Mouse (Mus musculus): ENCODE data around the gene Babam2. TPM values are rescaled to one million over a fixed set of nuclear protein-coding genes. Genes with fewer than 3 reads are reported as not detected.

The Babam2 gene
- polyA plus RNA-seq, 1 experiment from 2014 or later: 122 TPM

GRCm38 (mm10) chr5:32078986-32079385 is 381.5 kb downstream of the Babam2 start:
- POLR2A ChIA-PET: no interaction called here
- no peaks in the 10 kb centered on the region for H3K27me3 ChIP-seq
- ATAC-seq (no peak), DNase-seq (ENCODE audit: low read depth, low spot score) (no peak)
- no peak for TF ChIP-seq CTCF (IDR thresholded peaks at IDR 0.05)
- CTCF ChIA-PET: no interaction called here
- in situ Hi-C loops (cut with MboI; ENCODE audit: low pct_unique_long_range_greater_than_20kb): no loop called here

DNA sequence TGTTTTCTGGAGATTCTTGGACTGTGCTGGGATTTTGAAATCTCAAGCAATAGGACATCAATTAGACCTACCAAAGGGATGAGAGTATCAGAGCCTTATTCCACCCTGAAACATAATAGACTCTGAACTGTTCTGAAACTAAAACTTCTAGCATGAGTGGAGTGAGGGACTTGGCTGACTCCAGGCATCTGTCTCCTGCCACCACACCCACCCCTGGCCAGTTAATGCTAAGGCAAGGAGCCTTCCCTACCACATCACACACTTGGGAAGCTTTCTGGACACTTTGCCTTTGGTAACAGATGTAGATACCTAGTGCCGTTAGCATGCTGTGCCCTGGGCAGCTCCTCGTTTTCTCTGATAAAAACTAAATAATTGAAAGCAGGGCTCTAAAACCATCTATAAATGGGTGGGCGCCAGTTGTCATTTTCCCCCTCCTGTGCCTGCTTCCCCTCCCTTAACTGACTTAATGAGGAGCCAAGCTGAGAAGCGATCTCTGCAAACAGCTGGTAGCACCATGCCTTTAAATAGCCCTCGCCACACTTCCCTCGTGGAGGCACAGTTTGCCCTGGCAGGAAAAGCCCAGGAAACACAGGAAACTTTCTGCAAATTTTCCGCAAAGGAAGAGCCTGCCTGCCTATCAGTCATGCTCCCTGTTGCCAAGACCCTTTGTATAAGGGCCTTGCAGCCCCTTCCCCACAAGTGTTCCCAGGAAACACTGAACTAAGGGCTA is 383.2 kb downstream of the Babam2 start:
- H3K27me3 ChIP-seq: no peaks in the 10 kb centered on the region
- in situ Hi-C loops (cut with MboI; ENCODE audit: low pct_unique_long_range_greater_than_20kb): no loop called here
- no peak for ATAC-seq
- CTCF ChIA-PET: no interaction called here
- no peak for DNase-seq (ENCODE audit: low read depth, low spot score)
- no peak for TF ChIP-seq CTCF (IDR thresholded peaks at IDR 0.05)
- POLR2A ChIA-PET: no interaction called here

DNA sequence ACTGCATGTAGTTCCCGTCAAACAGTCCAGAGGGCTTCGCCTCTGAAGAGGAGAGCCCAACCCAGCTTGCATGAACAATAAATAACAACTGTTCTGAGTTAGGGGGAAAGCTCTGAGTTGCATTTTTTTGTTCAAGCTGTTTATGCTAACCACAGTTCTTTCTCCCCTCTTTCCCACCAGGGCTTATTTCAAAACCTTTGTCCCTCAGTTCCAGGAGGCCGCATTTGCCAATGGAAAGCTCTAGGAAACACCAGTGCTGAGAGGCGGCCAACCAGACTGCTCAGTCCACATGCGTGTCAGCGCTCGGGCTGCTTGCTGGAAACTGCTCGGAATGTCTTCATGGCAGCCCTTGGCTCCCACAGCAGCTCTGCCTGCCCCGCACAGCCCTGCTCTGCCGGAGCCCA is 386.9 kb downstream of the Babam2 start:
- in situ Hi-C loops (cut with MboI; ENCODE audit: low pct_unique_long_range_greater_than_20kb): no loop called here
- DNase-seq (ENCODE audit: low read depth, low spot score): no peak
- ATAC-seq: no peak
- ChIA-PET CTCF (interaction anchor here (1.0 to 1.4 kb wide), 3 partner anchors 8 to 49 kb away, joined by 3 to 4 read pairs (median 4); no protein-coding TSS in a partner anchor), POLR2A (interaction anchor here (0.5 kb wide), 1 partner anchor 39 kb away, joined by 3 read pairs; no protein-coding TSS in a partner anchor)
- no peaks in the 10 kb centered on the region for H3K27me3 ChIP-seq
- no peak for TF ChIP-seq CTCF (IDR thresholded peaks at IDR 0.05)

GRCm38 (mm10) chr5:32085566-32085965 is 388.1 kb downstream of the Babam2 start:
- TF ChIP-seq CTCF (IDR thresholded peaks at IDR 0.05): no peak
- DNase-seq (ENCODE audit: low read depth, low spot score): no peak
- no peak for ATAC-seq
- in situ Hi-C loops (cut with MboI; ENCODE audit: low pct_unique_long_range_greater_than_20kb): no loop called here
- ChIA-PET CTCF (no interaction called here), POLR2A (interaction anchor here (1.0 kb wide), 1 partner anchor 9 kb away, joined by 3 read pairs; no protein-coding TSS in a partner anchor)
- H3K27me3 ChIP-seq: no peaks in the 10 kb centered on the region

- TF ChIP-seq CTCF (IDR thresholded peaks at IDR 0.05): no peak
- CTCF ChIA-PET: no interaction called here
- ATAC-seq: no peak
- H3K27me3 ChIP-seq: no peaks in the 10 kb centered on the region
- no peak for DNase-seq (ENCODE audit: low read depth, low spot score)
- POLR2A ChIA-PET: interaction anchor here (1.0 kb wide), 1 partner anchor 9 kb away, joined by 3 read pairs; no protein-coding TSS in a partner anchor
- in situ Hi-C loops (cut with MboI; ENCODE audit: low pct_unique_long_range_greater_than_20kb): no loop called here
Observed at GRCm38 (mm10) chr5:32085971-32086370, 388.5 kb downstream of the Babam2 start.

DNA sequence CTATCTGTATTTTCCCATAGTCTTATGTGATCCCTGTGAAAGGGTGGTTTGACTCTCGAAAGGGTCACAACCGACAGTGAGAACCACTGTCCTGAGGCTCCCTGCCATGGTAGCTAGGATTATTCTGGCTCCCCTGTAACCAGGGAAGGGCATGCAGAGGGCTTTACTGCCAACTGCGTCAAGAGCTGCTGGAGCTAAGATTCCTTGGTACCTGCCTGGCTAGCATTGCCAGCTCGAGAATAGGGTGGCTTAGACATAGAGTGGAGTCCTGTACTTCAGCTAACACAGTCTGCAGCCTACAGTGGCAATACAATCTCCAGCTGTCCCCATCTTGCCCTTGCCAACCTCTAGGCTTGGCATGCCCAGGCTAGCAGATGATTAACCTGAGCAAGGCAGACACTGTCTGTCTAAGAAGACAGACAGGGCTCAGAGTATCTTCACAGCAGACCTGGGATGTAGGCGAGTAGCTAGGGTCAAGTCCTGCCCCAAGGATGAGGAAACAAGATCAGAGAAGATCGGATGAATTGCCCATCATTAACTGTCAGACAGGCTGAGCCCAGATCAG is 389.1 kb downstream of the Babam2 start:
- no peak for DNase-seq (ENCODE audit: low read depth, low spot score)
- in situ Hi-C loops (cut with MboI; ENCODE audit: low pct_unique_long_range_greater_than_20kb): no loop called here
- POLR2A ChIA-PET: interaction anchor here (1.0 to 1.2 kb wide), 2 partner anchors 10 to 34 kb away, joined by 3 read pairs; no protein-coding TSS in a partner anchor

GRCm38 (mm10) chr5:32089481-32089880 is 392.0 kb downstream of the Babam2 start:
- peak; percentile 83 for ATAC-seq
- DNase-seq (ENCODE audit: low read depth, low spot score): peak; percentile 81
- ChIA-PET POLR2A (interaction anchor here (0.6 kb wide), 1 partner anchor 32 kb away, joined by 3 read pairs; no protein-coding TSS in a partner anchor), CTCF (no interaction called here)
- no peaks in the 10 kb centered on the region for H3K27me3 ChIP-seq
- no peak for TF ChIP-seq CTCF (IDR thresholded peaks at IDR 0.05)
- in situ Hi-C loops (cut with MboI; ENCODE audit: low pct_unique_long_range_greater_than_20kb): no loop called here

More for the DNA sequence above, 389.1 kb downstream of the Babam2 start:
- ATAC-seq: no peak
- no peaks in the 10 kb centered on the region for H3K27me3 ChIP-seq
- no peak for TF ChIP-seq CTCF (IDR thresholded peaks at IDR 0.05)
- CTCF ChIA-PET: interaction anchor here (1.3 kb wide), 1 partner anchor 16 kb away, joined by 4 read pairs; no protein-coding TSS in a partner anchor

- no peak for ATAC-seq
- ChIA-PET POLR2A (no interaction called here), CTCF (no interaction called here)
- TF ChIP-seq CTCF (IDR thresholded peaks at IDR 0.05): no peak
- DNase-seq (ENCODE audit: low read depth, low spot score): no peak
- in situ Hi-C loops (cut with MboI; ENCODE audit: low pct_unique_long_range_greater_than_20kb): no loop called here
- no peaks in the 10 kb centered on the region for H3K27me3 ChIP-seq
Observed at GRCm38 (mm10) chr5:32092281-32092680, 394.8 kb downstream of the Babam2 start.

- no peak for TF ChIP-seq CTCF (IDR thresholded peaks at IDR 0.05)
- in situ Hi-C loops (cut with MboI; ENCODE audit: low pct_unique_long_range_greater_than_20kb): no loop called here
- POLR2A ChIA-PET: no interaction called here
- CTCF ChIA-PET: interaction anchor here (2.0 kb wide), 1 partner anchor 22 kb away, joined by 4 read pairs; no protein-coding TSS in a partner anchor
- ATAC-seq (no peak), DNase-seq (ENCODE audit: low read depth, low spot score) (no peak)
- no peaks in the 10 kb centered on the region for H3K27me3 ChIP-seq
Observed at GRCm38 (mm10) chr5:32098691-32099090, 401.2 kb downstream of the Babam2 start.

- POLR2A ChIA-PET: no interaction called here
- ATAC-seq (peak; percentile 34), DNase-seq (ENCODE audit: low read depth, low spot score) (peak; percentile 38)
- H3K27me3 ChIP-seq: no peaks in the 10 kb centered on the region
- CTCF ChIA-PET: interaction anchor here (1.2 kb wide), 1 partner anchor 16 kb away, joined by 4 read pairs; no protein-coding TSS in a partner anchor
- in situ Hi-C loops (cut with MboI; ENCODE audit: low pct_unique_long_range_greater_than_20kb): no loop called here
- no peak for TF ChIP-seq CTCF (IDR thresholded peaks at IDR 0.05)
Observed at GRCm38 (mm10) chr5:32102484-32102883, 405.0 kb downstream of the Babam2 start.

GRCm38 (mm10) chr5:32102971-32103431 is 405.5 kb downstream of the Babam2 start:
- POLR2A ChIA-PET: interaction anchor here (1.1 kb wide), 1 partner anchor 41 kb away, joined by 3 read pairs; no protein-coding TSS in a partner anchor
- no peak for DNase-seq (ENCODE audit: low read depth, low spot score)
- CTCF ChIA-PET: interaction anchor here (1.2 kb wide), 1 partner anchor 16 kb away, joined by 4 read pairs; no protein-coding TSS in a partner anchor
- TF ChIP-seq CTCF (IDR thresholded peaks at IDR 0.05): no peak
- H3K27me3 ChIP-seq: no peaks in the 10 kb centered on the region
- ATAC-seq: no peak
- in situ Hi-C loops (cut with MboI; ENCODE audit: low pct_unique_long_range_greater_than_20kb): no loop called here
